Mouse (Mus musculus): ENCODE measurements around the gene Spag6. TPM values are rescaled to one million over a fixed set of nuclear protein-coding genes. Genes with fewer than 3 reads are reported as not detected.

Gene Spag6
- polyA plus RNA-seq, 1 experiment, result 0.20 TPM

GRCm38 (mm10) chr2:18797776-18798175, 103.9 kb downstream of the Spag6 start:
- 82% methylated on average over 8 of the region's 8 CpGs for WGBS
- DNase-seq (ENCODE audit: low read depth, low spot score), result no peak

- WGBS, result 16% methylated on average over 17 of the region's 17 CpGs
- no peak for DNase-seq (ENCODE audit: low read depth, low spot score)
Observed at GRCm38 (mm10) chr2:18799265-18799965, 105.6 kb downstream of the Spag6 start.

Other genes with a start within 250 kb of the Spag6 start
- gene Commd3, start 21.6 kb upstream of the Spag6 start, polyA plus RNA-seq (2012; rRNA removed), result 27.1 and 31.5 TPM in 2 replicates
- 5.2 and 6.2 TPM in 2 replicates for gene Bmi1, start 17.0 kb upstream of the Spag6 start, polyA plus RNA-seq (2012; rRNA removed)